Mouse (Mus musculus) E14TG2a.4 (cell line): ENCODE data around the gene 3830403N18Rik.
"Not testable (repeated sequence)": the region's sequence is repeated elsewhere in the genome, so short reads cannot be mapped to it uniquely, and the experiment has no call there.

ENCODE experiments used
- H3K27me3 ChIP-seq: 2 replicates; pipeline ENCODE4 v1.6.1; 2014; ENCODE audit warnings: low read length, control low read depth; ENCODE audit not compliant: insufficient read depth
- H3K36me3 ChIP-seq: 2 replicates; pipeline ENCODE4 v1.6.1; 2014; ENCODE audit warnings: low read length, control low read depth; ENCODE audit not compliant: insufficient read depth
- H3K4me1 ChIP-seq: replicated peaks from 2 replicates; pipeline ENCODE4 v1.6.1; 2014; ENCODE audit warnings: low read depth, low read length, control low read depth
- H3K4me3 ChIP-seq: replicated peaks from 2 replicates; pipeline ENCODE4 v1.5.1; 2014; ENCODE audit warnings: mild to moderate bottlenecking, low read length
- H3K9me3 ChIP-seq: 2 replicates; pipeline ENCODE4 v1.6.1; 2014; ENCODE audit warnings: low read length, control low read depth
- CTCF ChIP-seq: conservative IDR thresholded peaks from 2 replicates; pipeline ENCODE4 v1.5.1; 2014; ENCODE audit warnings: low read length
- POU5F1 ChIP-seq: IDR thresholded peaks from 2 replicates; pipeline ENCODE4 v1.6.1; 2014; ENCODE audit warnings: low read length, borderline replicate concordance

Gene 3830403N18Rik

GRCm38 (mm10) chrX:56136336-56136909 lies at the start of gene 3830403N18Rik:
TSS of gene 3830403N18Rik (plus strand) at chrX:56136572.
- H3K27me3 ChIP-seq, H3K36me3 ChIP-seq, H3K9me3 ChIP-seq, H3K4me1 ChIP-seq, H3K4me3 ChIP-seq: not testable (repeated sequence)

- H3K4me1 ChIP-seq = no peaks in the 10 kb centered on the region
- TF ChIP-seq POU5F1 (no peak), CTCF (no peak)
- H3K36me3 ChIP-seq = no peaks in the 10 kb centered on the region
- no peaks in the 10 kb centered on the region for H3K27me3 ChIP-seq
- no peaks in the 10 kb centered on the region for H3K9me3 ChIP-seq
- no peak overlapping the region for H3K4me3 ChIP-seq
Observed at GRCm38 (mm10) chrX:56151396-56151795, 15.0 kb downstream of the 3830403N18Rik start.

GRCm38 (mm10) chrX:56186449-56186848 lies 50.1 kb downstream of the 3830403N18Rik start:
- not testable (repeated sequence) for H3K4me1 ChIP-seq, H3K36me3 ChIP-seq, H3K27me3 ChIP-seq, H3K4me3 ChIP-seq, H3K9me3 ChIP-seq
